Mouse (Mus musculus): Measurements from ENCODE around the gene Crybg3.

GRCm38 (mm10) chr16:59610750-59611149 lies 10.0 kb upstream of the Crybg3 start:
- TF ChIP-seq CTCF (IDR thresholded peaks at IDR 0.05; ENCODE audit: borderline replicate concordance, insufficient read depth, low read depth, low read length) = no peak
- TF ChIP-seq POLR2A (IDR thresholded peaks at IDR 0.05; ENCODE audit: borderline replicate concordance, insufficient read depth, low read length) = no peak

All from cerebellum, adult 2 months (tissue).